ENCODE assay signal across 13 mouse cellular contexts in the genomic region with DNA sequence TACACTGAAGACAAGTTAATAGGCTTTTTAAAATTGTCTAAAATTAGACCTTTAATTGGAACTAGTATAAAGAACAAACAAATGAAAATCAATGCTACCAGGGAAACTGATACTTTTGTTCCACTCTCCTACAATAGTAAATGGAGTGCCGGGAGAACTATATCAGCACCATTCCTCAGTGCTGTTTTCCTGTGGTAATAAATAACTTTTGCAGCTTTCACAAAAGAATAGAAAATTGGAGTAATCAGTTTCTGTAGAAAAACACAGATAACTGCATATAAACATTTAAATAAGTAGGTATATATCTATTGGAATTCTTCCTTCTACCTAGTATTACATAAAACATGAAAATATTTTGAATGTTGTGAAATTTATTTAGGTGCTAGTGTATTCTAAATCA. TPM values are rescaled to one million over a fixed set of nuclear protein-coding genes. Genes with fewer than 3 reads are reported as not detected.
DNase-seq lines count a peak whose midpoint lies in the region; ATAC-seq lines count a peak whose summit lies in the region.
"Had no signal": no experiment of that assay in that cellular context is flagged by ENCODE, and none has a peak within 500 bp of the region (broad histone marks: within the 10 kb centered on the region; RNA-seq: fewer than 3 reads in every experiment).

No protein-coding gene starts in this region.

- 0 out of 2 replicates have a peak overlapping the region, but pooled peaks have one; percentile 33 for H3K4me2 ChIP-seq in heart, embryonic 15.5 days
- H3K4me2 ChIP-seq in forebrain, embryonic 14.5 days (ENCODE audit: low read length) = peak overlapping the region; percentile 48

- H3K27ac ChIP-seq in heart, embryonic 15.5 days = no peak overlapping the region
- no peak overlapping the region for H3K27ac ChIP-seq in forebrain, embryonic 14.5 days (ENCODE audit: low read depth, low read length)
- H3K27ac ChIP-seq in macrophage = peak overlapping the region; percentile 8; the same call in 1 of the 2 replicates

- H3K9me3 ChIP-seq in heart, embryonic 15.5 days (replicated peaks) = no peaks in the 10 kb centered on the region
- no peaks in the 10 kb centered on the region for H3K9me3 ChIP-seq in megakaryocyte, embryonic 14.5 days
- no peaks in the 10 kb centered on the region for H3K9me3 ChIP-seq in forebrain, embryonic 14.5 days (replicated peaks; ENCODE audit: control insufficient read depth, low read length)

- DNase-seq in heart, postnatal 36 days = no peak
- DNase-seq in forebrain, embryonic 14.5 days (ENCODE audit: low spot score) = no peak
- DNase-seq: adrenal gland, postnatal 36 days; cerebellum, adult 18-20 months; right cerebral cortex, postnatal 25 days; thymus, postnatal 25 days had no signal

- ATAC-seq in heart, embryonic 15.5 days (replicated peaks; ENCODE audit: insufficient number of reproducible peaks, insufficient read depth, low FRiP score, low read depth) = no peak
- ATAC-seq in megakaryocyte, adult 5-6 weeks (ENCODE audit: poor library complexity, severe bottlenecking) = no peak
- ATAC-seq in forebrain, embryonic 14.5 days = no peak
- ATAC-seq in frontal cortex, adult (ENCODE audit: low TSS enrichment) = no peak

- 17% methylated on average over 1 of the region's 1 CpGs for WGBS in heart, embryonic 15.5 days
- WGBS in forebrain, embryonic 14.5 days = 13% methylated on average over 1 of the region's 1 CpGs
- WGBS in macrophage (ENCODE audit: missing documents) = 70% methylated on average over 1 of the region's 1 CpGs

- H3K27me3 ChIP-seq in heart, embryonic 15.5 days = no peaks in the 10 kb centered on the region
- H3K27me3 ChIP-seq in megakaryocyte, embryonic 14.5 days (replicated peaks) = no peaks in the 10 kb centered on the region
- no peaks in the 10 kb centered on the region for H3K27me3 ChIP-seq in forebrain, embryonic 14.5 days (replicated peaks; ENCODE audit: control insufficient read depth, insufficient read depth, low read length)

- H3K4me1 ChIP-seq in heart, embryonic 15.5 days (replicated peaks) = peaks cover 11% of the 10 kb centered on the region; the same call in 1 of the 2 replicates
- H3K4me1 ChIP-seq in megakaryocyte, embryonic 14.5 days = peaks cover 15% of the 10 kb centered on the region
- no peaks in the 10 kb centered on the region; the same call in 1 of the 2 replicates for H3K4me1 ChIP-seq in forebrain, embryonic 14.5 days (ENCODE audit: control insufficient read depth, insufficient read depth, low read length)

- no peak overlapping the region for H3K9ac ChIP-seq in heart, embryonic 15.5 days
- H3K9ac ChIP-seq in forebrain, embryonic 14.5 days (ENCODE audit: low read length) = no peak overlapping the region

- no peak overlapping the region for H3K4me3 ChIP-seq in heart, embryonic 15.5 days
- H3K4me3 ChIP-seq in megakaryocyte, embryonic 14.5 days (replicated peaks) = peak overlapping the region; percentile 73
- peak overlapping the region; percentile 21 for H3K4me3 ChIP-seq in forebrain, embryonic 14.5 days (ENCODE audit: low read depth, low read length)
- H3K4me3 ChIP-seq in macrophage (ENCODE audit: inconsistent target) = peak overlapping the region; percentile 83

- H3K36me3 ChIP-seq in heart, embryonic 15.5 days = no peaks in the 10 kb centered on the region
- H3K36me3 ChIP-seq in megakaryocyte, embryonic 14.5 days (replicated peaks; ENCODE audit: low read length) = no peaks in the 10 kb centered on the region
- H3K36me3 ChIP-seq in forebrain, embryonic 14.5 days (ENCODE audit: control insufficient read depth, insufficient read depth, low read length) = no peaks in the 10 kb centered on the region
- H3K36me3 ChIP-seq in macrophage (ENCODE audit: inconsistent target) = no peaks in the 10 kb centered on the region

- H3K79me2 ChIP-seq in macrophage (ENCODE audit: inconsistent target) = peaks cover 91% of the 10 kb centered on the region

- intact Hi-C loops in heart, postnatal 36 days (cut with DNase I) = loop anchor here (5.0 to 10.0 kb wide), 5 partner anchors 48 to 1602 kb away; a partner anchor contains a TSS

RNA-seq across cellular contexts. Expression of a gene that starts 38.3 kb away (rescaled TPM):
- 0.28 and 0.47 TPM in 2 replicates for polyA plus RNA-seq in heart, embryonic 15.5 days (2015; fragmentation: Nextera tagmentation; extraction: Ambion mirVana)
- total RNA-seq in heart, postnatal 36 days (2021) = not detected
- polyA plus RNA-seq in megakaryocyte, embryonic 14.5 days (2012; ENCODE audit: insufficient read depth, low replicate concordance) = not detected in 2 replicates
- total RNA-seq in megakaryocyte, adult 5-6 weeks (2015) = 0.20 TPM in 1 of 2 replicates, not detected in the other
- total RNA-seq in megakaryocyte, adult 5-6 weeks (2017) = not detected in 2 replicates
- 2.8 and 3.7 TPM in 2 replicates for polyA plus RNA-seq in forebrain, embryonic 14.5 days (2014; fragmentation: Nextera tagmentation; extraction: Ambion mirVana)
- total RNA-seq in macrophage (2018; cell fraction: chromatin; rRNA removed) = 1 to 10 TPM in 1 of 26 experiments, under 1 TPM in 13, not detected in 12; 0.33 to 1.2 (median 0.55) TPM
- under 1 TPM in 4 of 26 experiments, not detected in 22; 0.06 to 0.15 (median 0.10) TPM for total RNA-seq in macrophage (2018; cell fraction: cytosol; rRNA removed)
- 1 to 10 TPM in 1 of 26 experiments, under 1 TPM in 11, not detected in 14; 0.24 to 1.1 (median 0.43) TPM for total RNA-seq in macrophage (2018; cell fraction: nucleus; rRNA removed)
- polyA plus RNA-seq in macrophage (2018) = not detected in 3 replicates
- total RNA-seq: neutrophil, adult 5-6 weeks had no signal
- polyA plus RNA-seq: large intestine, adult 2 months had no signal

RNA-seq across cellular contexts. Expression of a gene that starts 47.5 kb away (rescaled TPM):
- 12.7 and 14.1 TPM in 2 replicates for polyA plus RNA-seq in heart, embryonic 15.5 days (2015; fragmentation: Nextera tagmentation; extraction: Ambion mirVana)
- total RNA-seq in heart, postnatal 36 days (2021) = 1 to 10 TPM; 6.6 to 8.1 TPM
- polyA plus RNA-seq in megakaryocyte, embryonic 14.5 days (2012; ENCODE audit: insufficient read depth, low replicate concordance) = 0.22 TPM in 1 of 2 replicates, not detected in the other
- 1.2 and 4.5 TPM in 2 replicates for total RNA-seq in megakaryocyte, adult 5-6 weeks (2015)
- 3.0 and 3.7 TPM in 2 replicates for total RNA-seq in megakaryocyte, adult 5-6 weeks (2017)
- 70.7 and 71.6 TPM in 2 replicates for polyA plus RNA-seq in forebrain, embryonic 14.5 days (2014; fragmentation: Nextera tagmentation; extraction: Ambion mirVana)
- total RNA-seq in macrophage (2018; cell fraction: chromatin; rRNA removed) = 10 to 100 TPM in 10 of 26 experiments, 1 to 10 TPM in 16; 2.1 to 38.3 (median 6.0) TPM
- total RNA-seq in macrophage (2018; cell fraction: cytosol; rRNA removed) = 10 to 100 TPM in 10 of 26 experiments, 1 to 10 TPM in 16; 5.5 to 41.2 (median 7.3) TPM
- 10 to 100 TPM in 14 of 26 experiments, 1 to 10 TPM in 12; 5.6 to 35.1 (median 10.7) TPM for total RNA-seq in macrophage (2018; cell fraction: nucleus; rRNA removed)
- 6.3 to 8.2 TPM (median 7.2 TPM) in 3 replicates for polyA plus RNA-seq in macrophage (2018)
